Comparison of ENCODE assay signal across 11 mouse cellular contexts in genomic region chr11:63502181-63502580, GRCm38 (mm10).
A peak's percentile ranks its signal among the peaks of the same experiment; 100 is the strongest.
DNase-seq lines count a peak whose midpoint lies in the region; ATAC-seq and TF ChIP-seq lines count a peak whose summit lies in the region.
"Had no signal": no experiment of that assay in that cellular context is flagged by ENCODE, and none has a peak within 500 bp of the region (broad histone marks: within the 10 kb centered on the region; RNA-seq: fewer than 3 reads in every experiment).

No protein-coding gene starts in this region.

- no peaks in the 10 kb centered on the region for H3K36me3 ChIP-seq in limb, embryonic 14.5 days (ENCODE audit: control insufficient read depth, insufficient read depth, low read length)
- H3K36me3 ChIP-seq in limb, embryonic 10.5 days, result no peaks in the 10 kb centered on the region
- H3K36me3 ChIP-seq: embryonic facial prominence, embryonic 13.5 days; hindbrain, embryonic 10.5 days; limb, embryonic 13.5 days had no signal

- no peak overlapping the region for H3K4me2 ChIP-seq in limb, embryonic 14.5 days (replicated peaks; ENCODE audit: low read depth, low read length, severe bottlenecking)
- H3K4me2 ChIP-seq: embryonic facial prominence, embryonic 13.5 days; limb, embryonic 13.5 days had no signal

- H3K4me1 ChIP-seq in limb, embryonic 14.5 days (ENCODE audit: control insufficient read depth, insufficient read depth, low read length), result no peaks in the 10 kb centered on the region
- no peaks in the 10 kb centered on the region for H3K4me1 ChIP-seq in limb, embryonic 10.5 days
- H3K4me1 ChIP-seq: embryonic facial prominence, embryonic 13.5 days; hindbrain, embryonic 10.5 days had no signal

- no peak for TF ChIP-seq POLR2A in limb, embryonic 14.5 days (IDR thresholded peaks at IDR 0.05; ENCODE audit: borderline replicate concordance, extremely low read depth, insufficient read depth, insufficient read length)

- ATAC-seq in limb, embryonic 14.5 days (ENCODE audit: low FRiP score, low read depth), result no peak
- no peak for ATAC-seq in CD4-positive, CD25-positive, alpha-beta regulatory T cell, adult 4 months

- H3K9me3 ChIP-seq in limb, embryonic 14.5 days (ENCODE audit: control insufficient read depth, low read length), result no peaks in the 10 kb centered on the region
- H3K9me3 ChIP-seq in limb, embryonic 10.5 days (replicated peaks), result no peaks in the 10 kb centered on the region
- H3K9me3 ChIP-seq: embryonic facial prominence, embryonic 13.5 days; hindbrain, embryonic 10.5 days; limb, embryonic 13.5 days had no signal

- H3K27ac ChIP-seq in limb, embryonic 14.5 days (replicated peaks; ENCODE audit: low read depth, low read length), result no peak overlapping the region
- no peak overlapping the region for H3K27ac ChIP-seq in limb, embryonic 10.5 days
- H3K27ac ChIP-seq: embryonic facial prominence, embryonic 13.5 days; hindbrain, embryonic 10.5 days; limb, embryonic 13.5 days had no signal

- H3K27me3 ChIP-seq in limb, embryonic 14.5 days (ENCODE audit: control insufficient read depth, insufficient read depth, low read length), result no peaks in the 10 kb centered on the region
- H3K27me3 ChIP-seq in limb, embryonic 10.5 days (ENCODE audit: low read depth, poor library complexity, severe bottlenecking), result no peaks in the 10 kb centered on the region
- H3K27me3 ChIP-seq: embryonic facial prominence, embryonic 13.5 days; limb, embryonic 13.5 days had no signal

- no peak overlapping the region for H3K9ac ChIP-seq in limb, embryonic 14.5 days (ENCODE audit: low read depth, low read length, severe bottlenecking)
- H3K9ac ChIP-seq: embryonic facial prominence, embryonic 13.5 days; limb, embryonic 13.5 days had no signal

- H3K4me3 ChIP-seq in limb, embryonic 14.5 days (replicated peaks; ENCODE audit: low read length), result no peak overlapping the region
- H3K4me3 ChIP-seq in limb, embryonic 10.5 days, result no peak overlapping the region
- H3K4me3 ChIP-seq: embryonic facial prominence, embryonic 13.5 days; hindbrain, embryonic 10.5 days; limb, embryonic 13.5 days had no signal

- peak; percentile 2 for DNase-seq in adrenal gland, postnatal 25 days
- DNase-seq in adrenal gland, adult 18-20 months (ENCODE audit: low spot score in 2 of 2), result no peak
- DNase-seq in limb, embryonic 14.5 days (ENCODE audit: low spot score), result peak; percentile 20
- no peak for DNase-seq in limb, embryonic 10.5 days (ENCODE audit: low spot score)
- peak; percentile 15 to 20 for DNase-seq in cerebellum, postnatal 36 days
- DNase-seq in layer of hippocampus, postnatal 10 days (ENCODE audit: low spot score in 2 of 2), result peak; percentile 14 to 17
- no peak for DNase-seq in embryo, embryonic 9.5 days (ENCODE audit: extremely low spot score)

- 51% methylated on average over 5 of the region's 5 CpGs for WGBS in limb, embryonic 14.5 days
- 78% methylated on average over 5 of the region's 5 CpGs for WGBS in limb, embryonic 10.5 days

Comparison
In these comparisons a context has a peak if more than half of its experiments do, and no peak if none do; other contexts are left out.
1. DNase-seq: peak in adrenal gland, postnatal 25 days (single experiment), limb, embryonic 14.5 days (single experiment), cerebellum, postnatal 36 days (2 of 2) and layer of hippocampus, postnatal 10 days (2 of 2); none in adrenal gland, adult 18-20 months (0 of 2), limb, embryonic 10.5 days (single experiment) and embryo, embryonic 9.5 days (single experiment).